Mouse (Mus musculus) lung, adult 2 months (tissue): ENCODE data around the gene Slc35f4.

Source experiments
- CTCF ChIP-seq: fragments of 200-500 bp; IDR thresholded peaks from 2 replicates; pipeline ENCODE4 v1.5.1; 2011; ENCODE audit warnings: mild to moderate bottlenecking, low read length, control low read depth; ENCODE audit not compliant: insufficient read depth
- POLR2A ChIP-seq: fragments of 200-500 bp; IDR thresholded peaks from 2 replicates; pipeline ENCODE4 v1.6.1; 2011; ENCODE audit warnings: low read depth, mild to moderate bottlenecking, control low read depth, low read length, borderline replicate concordance; ENCODE audit errors: extremely low read depth

GRCm38 (mm10) chr14:49524665-49525064 lies 1.2 kb downstream of the Slc35f4 start:
- TF ChIP-seq POLR2A (no peak), CTCF (no peak)
